Mouse (Mus musculus) myocyte (in vitro differentiated cells): ENCODE measurements around the gene Tgm1. TPM values are rescaled to one million over a fixed set of nuclear protein-coding genes. Genes with fewer than 3 reads are reported as not detected.
A peak's percentile ranks its signal among the peaks of the same experiment; 100 is the strongest.

Source experiments
- H3K27me3 ChIP-seq: one replicate; pipeline ENCODE4 v1.6.1; 2011; ENCODE audit not compliant: control insufficient read depth, insufficient read depth, insufficient read length
- H3K36me3 ChIP-seq: one replicate; pipeline ENCODE4 v1.6.1; 2011; ENCODE audit not compliant: control insufficient read depth, insufficient read depth
- H3K4me2 ChIP-seq: one replicate; pipeline ENCODE4 v1.6.1; 2011; ENCODE audit warnings: low read depth, control low read depth
- H3K4me3 ChIP-seq: one replicate; pipeline ENCODE4 v1.5.1; 2011; ENCODE audit warnings: mild to moderate bottlenecking, control low read depth, moderate library complexity
- H3K79me2 ChIP-seq: one replicate; pipeline ENCODE4 v1.6.1; 2011; ENCODE audit not compliant: control insufficient read depth, insufficient read depth
- H3ac ChIP-seq: one replicate; pipeline ENCODE4 v1.6.1; 2011; ENCODE audit not compliant: control insufficient read depth, insufficient read length
- CEBPB ChIP-seq: IDR thresholded peaks from 2 replicates; pipeline ENCODE4 v1.6.1; 2011; ENCODE audit warnings: mild to moderate bottlenecking, moderate library complexity; ENCODE audit not compliant: poor library complexity, insufficient read depth, severe bottlenecking
- E2F4 ChIP-seq: IDR thresholded peaks from one replicate; pipeline ENCODE4 v1.6.1; 2011; ENCODE audit warnings: mild to moderate bottlenecking, control low read depth, moderate library complexity; ENCODE audit not compliant: insufficient read depth
- MAX ChIP-seq: IDR thresholded peaks from one replicate; pipeline ENCODE4 v1.6.1; 2011; ENCODE audit warnings: low read depth, mild to moderate bottlenecking, control low read depth
- MYOD1 ChIP-seq, 3 experiments: IDR thresholded peaks; one replicate each; pipeline ENCODE4 v1.6.1; 2011; ENCODE audit warnings: control low read depth in 2 of 3, low read depth in 2 of 3, mild to moderate bottlenecking in 2 of 3, moderate library complexity in 1 of 3; ENCODE audit not compliant: insufficient read length in 2 of 3, control insufficient read depth in 1 of 3
- MYOG ChIP-seq, 3 experiments: IDR thresholded peaks; one replicate each; pipeline ENCODE4 v1.6.1; 2011; ENCODE audit warnings: control low read depth in 2 of 3, low read depth in 2 of 3, mild to moderate bottlenecking in 2 of 3; ENCODE audit not compliant: insufficient read length in 2 of 3, control insufficient read depth in 1 of 3, insufficient read depth in 1 of 3
- POLR2A ChIP-seq: IDR thresholded peaks from one replicate; pipeline ENCODE4 v1.6.1; 2011; ENCODE audit warnings: low read depth, mild to moderate bottlenecking, control low read depth, moderate library complexity; ENCODE audit not compliant: insufficient read length
- POLR2AphosphoS2 ChIP-seq: IDR thresholded peaks from one replicate; pipeline ENCODE4 v1.6.1; 2011; ENCODE audit warnings: low read depth, control low read depth; ENCODE audit not compliant: insufficient read length
- REST ChIP-seq: IDR thresholded peaks from one replicate; pipeline ENCODE4 v1.6.1; 2011; ENCODE audit warnings: mild to moderate bottlenecking, control low read depth, moderate library complexity; ENCODE audit not compliant: insufficient read depth, insufficient read length
- SRF ChIP-seq: IDR thresholded peaks from one replicate; pipeline ENCODE4 v1.6.1; 2011; ENCODE audit warnings: low read depth; ENCODE audit not compliant: control insufficient read depth, insufficient read length
- TCF12 ChIP-seq: IDR thresholded peaks from one replicate; pipeline ENCODE4 v1.6.1; 2011; ENCODE audit warnings: mild to moderate bottlenecking, control low read depth; ENCODE audit not compliant: poor library complexity, insufficient read depth, severe bottlenecking
- TCF3 ChIP-seq: IDR thresholded peaks from one replicate; pipeline ENCODE4 v1.6.1; 2011; ENCODE audit warnings: low read depth, control low read depth; ENCODE audit not compliant: insufficient read length
- USF1 ChIP-seq: IDR thresholded peaks from one replicate; pipeline ENCODE4 v1.6.1; 2011; ENCODE audit warnings: low read depth, mild to moderate bottlenecking, control low read depth, moderate library complexity
- polyA plus RNA-seq: library from polyadenylated mRNA; unstranded; fragments of >200 nt; fragmentation: generic; extraction: Trizol; gene quantifications from one replicate; pipeline ENCODE4 v1.2.1, GENCODE M21; 2012; ENCODE audit warnings: missing spikeins

The Tgm1 gene
- polyA plus RNA-seq, 1 experiment = 0.06 TPM

DNA sequence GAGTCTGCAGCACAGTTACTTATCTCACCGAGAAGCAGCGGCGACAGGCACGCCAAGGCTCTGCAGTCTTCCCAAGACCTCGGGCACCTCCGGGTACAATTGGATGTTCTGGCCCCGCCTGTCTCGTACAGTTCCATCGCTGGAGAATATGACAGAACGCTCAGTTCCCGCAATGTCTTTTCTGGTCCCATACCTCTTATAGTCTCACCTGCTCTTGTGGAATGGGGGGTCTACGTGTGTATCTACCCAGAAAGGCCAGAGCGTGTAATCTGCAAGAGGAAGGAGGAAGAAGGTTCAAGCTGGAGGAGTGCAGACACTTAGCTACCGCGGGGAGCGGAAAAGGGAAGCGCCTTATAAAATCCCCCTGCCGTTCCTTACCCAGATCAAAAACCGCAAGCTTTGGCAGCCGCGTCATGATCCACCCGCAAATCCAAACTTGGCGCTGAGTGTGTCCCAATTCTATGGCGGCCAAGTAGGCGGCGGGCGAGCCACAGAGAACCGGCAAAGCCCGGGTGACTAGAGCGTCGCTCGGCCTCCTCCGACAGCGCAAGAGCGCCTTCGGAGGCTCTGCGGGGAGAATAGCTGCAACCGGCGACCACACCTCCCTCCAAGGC, 53.7 kb downstream of the Tgm1 start, which contains the start of gene Mdp1:
Gene Mdp1, minus strand, starts transcription at position 549 of the 614 bp plus-strand sequence.
- Histone ChIP-seq H3K79me2 (no peaks in the 10 kb centered on the region), H3K36me3 (peaks cover 13% of the 10 kb centered on the region), H3K4me3 (peak within 1 kb of the TSS; percentile 66), H3K27me3 (no peaks in the 10 kb centered on the region), H3ac (peak within 1 kb of the TSS; percentile 51), H3K4me2 (peak within 1 kb of the TSS; percentile 72)
- TF ChIP-seq POLR2A (peak; percentile 53), MYOG (IDR thresholded peaks at IDR 0.05; ENCODE audit: control insufficient read depth in 1 of 3, insufficient read depth in 1 of 3, insufficient read length in 2 of 3, low read depth in 2 of 3) (peak in 1 of 3 experiments; percentile 10), USF1 (no peak), POLR2AphosphoS2 (peak; percentile 15), CEBPB (no peak), SRF (no peak), REST (no peak)

DNA sequence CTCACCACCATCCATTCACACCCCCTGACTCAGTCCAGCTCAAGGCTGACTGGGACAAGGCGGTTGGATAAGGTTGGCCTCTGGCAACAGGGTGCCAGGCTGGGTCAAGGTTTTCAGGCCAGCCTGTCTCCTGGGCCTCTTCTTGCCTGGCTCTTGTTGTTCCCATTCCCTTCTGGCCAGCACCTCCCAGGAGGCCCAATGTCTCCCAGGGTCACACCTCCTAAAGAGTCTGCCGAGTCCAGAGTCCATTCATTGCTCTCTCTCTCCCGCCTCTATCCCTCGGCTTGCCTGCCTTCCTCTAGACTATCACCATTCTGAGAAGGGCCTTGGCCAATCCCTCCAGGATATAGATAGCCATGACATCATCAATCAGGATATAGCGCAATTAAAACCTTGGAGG, 55.7 kb downstream of the Tgm1 start:
- Histone ChIP-seq H3K27me3 (no peaks in the 10 kb centered on the region), H3ac (no peak overlapping the region), H3K36me3 (peaks cover 4% of the 10 kb centered on the region), H3K79me2 (no peaks in the 10 kb centered on the region), H3K4me3 (no peak overlapping the region), H3K4me2 (no peak overlapping the region)
- TF ChIP-seq TCF3 = no peak
- TF ChIP-seq USF1 = no peak
- no peak for TF ChIP-seq SRF
- no peak for TF ChIP-seq POLR2AphosphoS2
- no peak for TF ChIP-seq REST
- TF ChIP-seq E2F4 = no peak

DNA sequence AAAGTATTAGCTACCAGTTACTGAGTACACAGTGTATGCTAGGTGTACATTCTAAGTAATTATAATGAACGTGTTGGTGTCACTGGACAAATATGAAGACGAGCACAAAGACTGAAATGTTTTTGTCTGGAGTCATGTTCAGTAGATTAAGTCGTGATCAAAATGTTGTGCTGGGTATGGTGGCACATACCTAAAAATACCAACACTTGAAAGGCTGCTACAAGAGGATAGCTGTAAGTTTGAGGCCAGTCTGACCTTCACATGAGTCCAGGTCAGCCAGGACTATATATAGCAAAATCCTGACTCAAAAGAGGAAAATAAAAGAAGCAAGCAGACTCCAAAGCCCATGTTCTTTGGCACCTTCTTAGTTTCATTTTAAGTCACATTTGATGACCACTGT, 56.8 kb downstream of the Tgm1 start:
- Histone ChIP-seq H3K4me2 (no peak overlapping the region), H3ac (no peak overlapping the region), H3K36me3 (no peaks in the 10 kb centered on the region), H3K27me3 (no peaks in the 10 kb centered on the region), H3K4me3 (no peak overlapping the region), H3K79me2 (no peaks in the 10 kb centered on the region)
- no peak for TF ChIP-seq E2F4

DNA sequence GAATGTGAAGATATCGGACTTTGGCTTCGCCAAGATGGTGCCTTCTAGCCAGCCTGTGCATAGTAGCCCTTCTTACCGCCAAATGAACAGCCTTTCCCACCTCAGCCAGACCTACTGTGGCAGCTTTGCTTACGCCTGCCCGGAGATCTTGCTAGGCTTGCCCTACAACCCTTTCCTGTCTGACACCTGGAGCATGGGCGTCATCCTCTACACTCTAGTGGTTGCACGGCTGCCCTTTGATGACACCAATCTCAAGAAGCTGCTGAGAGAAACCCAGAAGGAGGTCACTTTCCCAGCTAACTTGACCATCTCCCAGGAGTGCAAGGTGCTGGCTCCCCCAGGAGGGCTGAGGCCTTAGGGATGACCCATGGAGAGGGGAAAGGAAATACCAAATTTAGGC, 62.2 kb downstream of the Tgm1 start:
- Histone ChIP-seq H3K4me2 (no peak overlapping the region), H3K4me3 (no peak overlapping the region), H3K79me2 (no peaks in the 10 kb centered on the region), H3ac (no peak overlapping the region), H3K27me3 (no peaks in the 10 kb centered on the region), H3K36me3 (no peaks in the 10 kb centered on the region)
- TF ChIP-seq TCF12 = no peak
- no peak for TF ChIP-seq MYOG (IDR thresholded peaks at IDR 0.05; ENCODE audit: control insufficient read depth in 1 of 3, insufficient read depth in 1 of 3, insufficient read length in 2 of 3, low read depth in 2 of 3)
- TF ChIP-seq MYOD1 (IDR thresholded peaks at IDR 0.05; ENCODE audit: control insufficient read depth in 1 of 3, insufficient read length in 2 of 3, low read depth in 2 of 3) = no peak
- no peak for TF ChIP-seq SRF
- TF ChIP-seq REST = no peak
- TF ChIP-seq POLR2A = no peak
- no peak for TF ChIP-seq USF1
- TF ChIP-seq CEBPB = no peak
- TF ChIP-seq TCF3 = no peak
- TF ChIP-seq MAX = no peak
- no peak for TF ChIP-seq POLR2AphosphoS2
- TF ChIP-seq E2F4 = no peak

Other genes with a start within 250 kb of the Tgm1 start
- gene Dhrs4, start 235.2 kb downstream of the Tgm1 start, polyA plus RNA-seq = 29.6 TPM
- gene Carmil3, start 223.3 kb downstream of the Tgm1 start, polyA plus RNA-seq = 0.08 TPM
- not detected for gene Cpne6, start 203.5 kb downstream of the Tgm1 start, polyA plus RNA-seq
- gene Nrl, start 188.9 kb downstream of the Tgm1 start, polyA plus RNA-seq = not detected
- 252 TPM for gene Pck2, start 173.7 kb downstream of the Tgm1 start, polyA plus RNA-seq
- 38.7 TPM for gene Dcaf11, start 153.9 kb downstream of the Tgm1 start, polyA plus RNA-seq
- gene A730061H03Rik, start 153.5 kb downstream of the Tgm1 start, polyA plus RNA-seq = 0.48 TPM
- 12.8 TPM for gene Fitm1, start 138.3 kb downstream of the Tgm1 start, polyA plus RNA-seq
- gene Psme1, start 135.8 kb downstream of the Tgm1 start, polyA plus RNA-seq = 81.7 TPM
- 18.5 TPM for gene Emc9, start 128.6 kb downstream of the Tgm1 start, polyA plus RNA-seq
- 139 TPM for gene Psme2, start 122.8 kb downstream of the Tgm1 start, polyA plus RNA-seq
- 11.2 TPM for gene Rnf31, start 122.2 kb downstream of the Tgm1 start, polyA plus RNA-seq
- 4.0 TPM for gene Irf9, start 110.4 kb downstream of the Tgm1 start, polyA plus RNA-seq
- gene Rec8, start 95.9 kb downstream of the Tgm1 start, polyA plus RNA-seq = not detected
- 109 TPM for gene Ipo4, start 78.0 kb downstream of the Tgm1 start, polyA plus RNA-seq
- gene Gm49378, start 76.0 kb downstream of the Tgm1 start, polyA plus RNA-seq = 0.17 TPM
- 57.9 TPM for gene Tm9sf1, start 70.1 kb downstream of the Tgm1 start, polyA plus RNA-seq
- 0.18 TPM for gene Tssk4, start 63.7 kb downstream of the Tgm1 start, polyA plus RNA-seq
- 21.3 TPM for gene Mdp1, start 53.4 kb downstream of the Tgm1 start, polyA plus RNA-seq
- 11.9 TPM for gene Gmpr2, start 42.0 kb downstream of the Tgm1 start, polyA plus RNA-seq
- 361 TPM for gene Nedd8, start 41.8 kb downstream of the Tgm1 start, polyA plus RNA-seq
- gene Tinf2, start 32.1 kb downstream of the Tgm1 start, polyA plus RNA-seq = 12.0 TPM
- 18.4 TPM for gene Rabggta, start 8.3 kb upstream of the Tgm1 start, polyA plus RNA-seq
- gene Dhrs1, start 31.8 kb upstream of the Tgm1 start, polyA plus RNA-seq = 76.3 TPM
- 24.9 TPM for gene Nop9, start 31.8 kb upstream of the Tgm1 start, polyA plus RNA-seq
- gene Cideb, start 44.5 kb upstream of the Tgm1 start, polyA plus RNA-seq = 0.17 TPM
- gene Ltb4r2, start 47.5 kb upstream of the Tgm1 start, polyA plus RNA-seq = 0.01 TPM
- gene Ltb4r1, start 52.0 kb upstream of the Tgm1 start, polyA plus RNA-seq = 0.04 TPM
- gene Adcy4, start 70.2 kb upstream of the Tgm1 start, polyA plus RNA-seq = 0.06 TPM
- gene Ripk3, start 74.9 kb upstream of the Tgm1 start, polyA plus RNA-seq = 0.28 TPM
- 2.8 TPM for gene Nfatc4, start 109.2 kb upstream of the Tgm1 start, polyA plus RNA-seq
- gene Nynrin, start 140.1 kb upstream of the Tgm1 start, polyA plus RNA-seq = 0.12 TPM
- gene Cbln3, start 170.5 kb upstream of the Tgm1 start, polyA plus RNA-seq = 0.28 TPM
- 10.0 TPM for gene Khnyn, start 171.0 kb upstream of the Tgm1 start, polyA plus RNA-seq
- 2.4 TPM for gene Sdr39u1, start 186.4 kb upstream of the Tgm1 start, polyA plus RNA-seq
- 3.0 TPM for gene Cma1, start 230.7 kb upstream of the Tgm1 start, polyA plus RNA-seq
- 0.05 TPM for gene Cma2, start 237.1 kb upstream of the Tgm1 start, polyA plus RNA-seq